Mouse (Mus musculus) gastrocnemius, postnatal 14 days (tissue): ENCODE results near the gene Tm2d3. TPM values are rescaled to one million over a fixed set of nuclear protein-coding genes. Genes with fewer than 3 reads are reported as not detected.
A peak's percentile ranks its signal among the peaks of the same experiment; 100 is the strongest.

Source experiments
- DNase-seq: peaks from one replicate; pipeline ENCODE4 v3.0.0; 2021; ENCODE audit warnings: mixed read lengths
- intact Hi-C: fragments of 180-260 bp; cut with DNase I; formaldehyde crosslinking; loops from one replicate; pipeline ENCODE4 v1.15.1; 2025; ENCODE audit warnings: low total_unique reads
- long read RNA-seq, 2 experiments: library from polyadenylated mRNA; stranded (forward); transcript quantifications; one replicate each; pipeline ENCODE4 v2.0.0; 2021
- total RNA-seq, 2 experiments: library from RNA; stranded (reverse); gene quantifications; 2 replicates each; pipeline ENCODE4 v1.2.3; 2021

Tm2d3 gene
- 10 to 100 TPM; 11.5 to 14.5 TPM for total RNA-seq
- long read RNA-seq, experiment 1, transcript Tm2d3-201 (5 exons, 908 nt): major isoform, 8 of 11 reads
- long read RNA-seq, experiment 1, partial matches to known transcripts: 0 of 11 reads
- long read RNA-seq, experiment 1, other reads (novel, unspliced or antisense): 2 of 11 reads
- long read RNA-seq, experiment 2, transcript Tm2d3-201 (5 exons, 908 nt): major isoform, 11 of 17 reads
- long read RNA-seq, experiment 2, partial matches to known transcripts: 0 of 17 reads
- long read RNA-seq, experiment 2, other reads (novel, unspliced or antisense): 3 of 17 reads

DNA sequence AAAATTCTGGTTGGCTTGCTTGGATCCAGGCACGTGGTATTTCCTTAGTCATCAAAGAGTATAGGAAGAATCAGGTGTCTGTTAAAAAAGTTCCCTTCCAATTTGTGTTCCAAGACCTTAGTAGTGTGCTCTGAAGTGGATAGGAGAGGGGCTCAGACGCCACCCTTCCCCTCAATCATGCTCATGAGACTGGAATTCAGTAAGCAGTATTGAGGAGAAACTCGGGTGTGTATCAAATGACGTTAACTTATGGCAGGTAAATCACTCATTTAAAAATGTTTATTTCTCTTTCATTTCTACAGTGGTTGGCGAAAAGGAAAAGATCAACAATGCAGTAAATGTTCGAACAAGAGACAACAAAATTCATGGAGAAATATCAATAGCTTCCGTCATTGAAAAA is at the start of gene Tm2d3:
Gene Tm2d3 (plus strand): TSS at position 301 of the 400 bp plus-strand sequence.
- no peak for DNase-seq
- intact Hi-C loops: no loop called here

DNA sequence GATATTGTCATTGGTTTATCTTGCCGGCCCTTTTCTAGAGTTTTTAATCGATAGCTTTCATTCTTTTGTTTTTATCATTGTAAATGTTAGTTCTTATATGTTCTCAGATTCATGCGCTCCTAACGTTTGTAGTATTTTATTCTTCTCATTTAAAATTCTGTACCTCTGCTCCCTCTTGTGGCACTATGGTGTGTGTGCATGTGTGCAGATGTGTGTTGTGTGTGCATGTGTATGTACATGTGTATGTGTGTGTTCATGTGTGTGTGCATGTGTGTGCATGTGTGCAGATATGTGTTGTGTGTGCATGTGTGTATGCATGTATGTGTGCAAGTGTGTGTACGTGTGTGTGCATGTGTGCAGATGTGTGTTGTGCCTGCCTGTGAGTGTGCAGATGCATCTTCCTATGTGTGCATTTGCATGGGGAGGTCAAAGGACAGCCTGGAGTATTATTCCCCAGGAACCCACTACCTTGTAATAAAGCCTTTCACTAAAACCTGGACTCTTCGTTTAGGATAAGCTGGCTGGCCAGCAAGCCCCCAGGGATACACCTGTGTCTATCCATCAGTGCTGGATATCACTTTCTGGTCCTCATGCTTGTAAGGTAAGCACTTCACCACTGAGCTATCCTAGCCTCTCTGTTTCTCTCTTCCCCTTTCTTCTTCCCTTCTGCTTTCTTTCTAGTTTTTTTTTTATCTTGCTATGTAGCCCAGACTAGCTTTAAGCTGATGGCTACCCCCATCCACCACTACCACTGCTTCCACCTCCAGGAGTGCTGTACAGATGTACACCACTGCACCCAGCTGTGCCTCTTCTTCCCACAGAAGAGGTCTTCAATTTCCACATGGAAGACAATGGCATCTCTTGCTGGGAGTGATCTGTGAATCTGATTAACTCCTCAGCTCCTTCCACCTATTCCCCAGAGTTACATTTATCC is 48.3 kb upstream of the Tm2d3 start:
- intact Hi-C loops: loop anchor here (10.0 kb wide), 1 partner anchor 328 kb away; no protein-coding TSS in a partner anchor
- DNase-seq: no peak

DNA sequence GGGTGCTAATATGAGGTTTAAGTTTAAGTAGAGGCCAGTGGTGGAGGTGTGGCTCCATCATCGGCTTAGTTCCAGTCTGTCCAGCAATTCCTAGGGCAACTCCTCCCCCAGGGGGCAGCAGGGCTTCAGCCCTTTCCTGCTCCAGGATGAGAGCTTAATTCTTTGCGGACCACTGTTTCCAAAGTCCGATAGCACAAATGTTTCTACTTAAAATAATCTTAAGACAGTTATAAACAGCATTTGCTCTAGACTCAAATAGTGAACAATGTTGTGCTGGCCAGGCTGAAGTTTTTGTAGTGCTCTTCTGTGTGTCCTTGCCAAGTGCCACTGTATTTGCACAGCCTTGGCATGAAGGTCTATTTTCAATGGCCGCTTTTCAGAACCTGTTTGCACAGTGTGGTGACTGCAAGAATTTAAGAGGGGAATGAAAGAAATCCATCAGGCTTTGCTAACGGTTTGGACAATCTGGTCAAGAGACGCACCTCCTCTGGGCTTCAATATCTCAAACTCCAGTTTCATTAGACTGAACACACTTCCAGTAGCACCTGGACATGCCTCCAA is 47.0 kb upstream of the Tm2d3 start:
- intact Hi-C loops: loop anchor here (10.0 kb wide), 1 partner anchor 329 kb away; no protein-coding TSS in a partner anchor
- no peak for DNase-seq

GRCm38 (mm10) chr7:65644643-65645351 is 46.2 kb upstream of the Tm2d3 start, which contains the start of gene Tarsl2:
Gene Tarsl2, plus strand, starts transcription at chr7:65644898.
- intact Hi-C loops: loop anchor here (10.0 kb wide), 1 partner anchor 330 kb away; no protein-coding TSS in a partner anchor
- DNase-seq: peak; percentile 94

GRCm38 (mm10) chr7:65645996-65646395 is 45.0 kb upstream of the Tm2d3 start:
- intact Hi-C loops: loop anchor here (10.0 kb wide), 1 partner anchor 331 kb away; no protein-coding TSS in a partner anchor
- no peak for DNase-seq

- no peak for DNase-seq
These were observed 40.3 kb upstream of the Tm2d3 start for GRCm38 (mm10) chr7:65650662-65651061.

DNA sequence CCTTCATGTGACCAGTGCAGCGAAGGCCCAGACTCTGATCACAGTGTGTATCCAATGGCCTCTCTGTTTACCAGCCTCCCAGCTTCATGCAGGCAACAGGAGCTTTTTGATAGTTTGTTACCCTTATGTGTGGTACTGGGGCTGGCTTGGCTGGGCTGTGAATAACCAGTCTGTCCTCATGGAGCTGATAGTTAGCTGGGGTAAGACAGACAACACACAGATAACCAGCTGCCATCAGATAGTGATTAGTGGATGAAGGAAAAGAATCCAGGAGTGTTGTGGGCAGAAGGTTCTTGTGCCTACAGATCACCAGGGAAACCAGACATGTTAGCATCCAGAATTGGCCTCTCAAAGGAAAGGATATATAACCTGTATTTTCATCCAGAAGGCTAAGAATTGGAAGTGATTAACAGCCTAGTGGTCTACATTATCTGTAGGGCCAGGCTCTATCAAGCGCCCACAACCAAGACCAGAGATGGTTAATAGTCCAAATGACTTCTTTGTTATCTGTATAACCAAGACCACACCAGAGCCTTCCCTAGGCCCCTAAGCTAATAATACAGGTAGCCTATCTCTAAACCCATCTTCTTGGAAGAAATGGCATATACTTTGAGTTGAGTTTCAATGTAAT is 33.4 kb upstream of the Tm2d3 start:
- no peak for DNase-seq
- intact Hi-C loops: no loop called here

More at GRCm38 (mm10) chr7:65650662-65651061, 40.3 kb upstream of the Tm2d3 start:
- intact Hi-C loops: no loop called here

- intact Hi-C loops: no loop called here
- no peak for DNase-seq
These were observed 27.7 kb upstream of the Tm2d3 start for GRCm38 (mm10) chr7:65663225-65663790.

- intact Hi-C loops: no loop called here
- no peak for DNase-seq
These were observed 27.1 kb upstream of the Tm2d3 start for GRCm38 (mm10) chr7:65663886-65664285.

GRCm38 (mm10) chr7:65667491-65667890 is 23.5 kb upstream of the Tm2d3 start:
- intact Hi-C loops: no loop called here
- DNase-seq: no peak

DNA sequence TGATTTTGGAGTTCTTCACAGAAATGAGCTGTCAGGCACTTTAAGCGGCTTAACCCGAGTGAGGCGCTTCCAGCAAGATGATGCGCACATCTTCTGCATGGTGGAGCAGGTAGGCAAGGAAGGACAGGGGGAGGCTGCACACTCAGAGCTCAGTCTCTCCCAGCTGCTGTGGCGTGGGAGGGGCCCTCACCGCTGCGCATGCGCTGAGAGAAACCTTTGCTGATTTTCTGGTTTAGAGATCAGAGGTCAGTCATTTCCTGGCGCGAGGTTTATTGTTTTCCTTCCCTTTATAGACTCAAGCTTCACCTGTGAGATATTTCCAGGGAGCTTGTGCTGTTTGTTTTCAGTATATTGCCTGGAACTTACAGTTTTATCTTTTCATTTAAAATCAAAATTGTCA is 12.9 kb upstream of the Tm2d3 start:
- intact Hi-C loops: no loop called here

DNA sequence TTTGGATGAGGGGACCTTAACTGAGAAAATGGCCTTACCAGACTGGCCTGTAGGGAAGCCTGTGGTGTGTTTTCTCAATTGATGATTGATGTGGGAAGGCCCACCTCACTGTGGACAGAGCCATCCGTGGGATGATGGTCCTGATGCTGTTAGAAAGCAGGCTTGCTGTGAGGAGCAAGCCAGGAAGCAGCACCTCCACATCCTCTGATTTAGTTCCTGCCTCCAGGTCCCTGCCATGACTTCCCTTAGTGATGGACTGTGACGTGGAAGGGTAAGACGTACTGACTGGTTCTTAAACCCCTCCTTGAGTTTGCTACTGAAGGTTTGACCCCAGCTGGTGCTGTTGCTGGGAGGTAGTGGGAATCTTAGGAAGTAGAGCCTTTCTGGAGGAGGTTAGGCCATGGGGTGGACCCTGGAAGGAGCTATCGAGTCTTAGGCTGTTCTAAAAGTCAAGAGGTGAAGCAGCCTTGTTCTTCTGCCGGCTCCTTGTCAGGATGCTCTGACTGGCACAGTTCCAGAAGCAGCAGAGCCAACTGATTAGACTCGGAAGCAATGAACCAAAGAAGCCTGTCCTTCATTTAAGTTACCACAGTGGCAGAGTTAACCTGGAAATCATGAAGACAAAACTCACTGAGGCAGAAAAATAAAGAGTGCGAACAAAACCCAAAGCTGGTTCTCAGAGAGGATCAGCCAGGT is 11.9 kb upstream of the Tm2d3 start:
- DNase-seq: no peak
- intact Hi-C loops: no loop called here

More for the DNA sequence above, 12.9 kb upstream of the Tm2d3 start:
- no peak for DNase-seq

DNA sequence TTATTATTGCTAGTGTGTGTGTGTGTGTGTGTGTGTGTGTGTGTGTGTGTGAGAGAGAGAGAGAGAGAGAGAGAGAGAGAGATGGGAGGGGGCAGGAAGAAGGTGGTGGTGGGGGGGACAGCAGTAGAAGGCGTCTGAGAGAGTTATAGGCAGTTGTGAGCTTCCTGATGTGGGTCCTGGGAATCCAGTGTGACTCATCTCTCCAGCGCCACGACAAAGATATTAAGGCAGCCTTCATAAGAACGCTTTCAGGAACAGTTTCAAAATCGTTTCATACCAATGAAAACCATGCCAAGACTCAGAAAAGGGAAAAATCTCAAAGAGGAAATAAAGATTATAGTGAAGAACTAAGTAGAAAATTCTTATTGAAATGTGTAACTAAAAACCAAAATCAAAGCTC is 9.8 kb upstream of the Tm2d3 start:
- intact Hi-C loops: no loop called here
- DNase-seq: no peak

- intact Hi-C loops: no loop called here
- no peak for DNase-seq
These were observed 6.6 kb upstream of the Tm2d3 start for GRCm38 (mm10) chr7:65684256-65684835.

GRCm38 (mm10) chr7:65686664-65687063 is 4.3 kb upstream of the Tm2d3 start:
- intact Hi-C loops: loop anchor here (5.0 kb wide), 1 partner anchor 1951 kb away; no protein-coding TSS in a partner anchor
- DNase-seq: no peak

GRCm38 (mm10) chr7:65691929-65692605 is 1.1 kb downstream of the Tm2d3 start:
- intact Hi-C loops: no loop called here
- no peak for DNase-seq

DNA sequence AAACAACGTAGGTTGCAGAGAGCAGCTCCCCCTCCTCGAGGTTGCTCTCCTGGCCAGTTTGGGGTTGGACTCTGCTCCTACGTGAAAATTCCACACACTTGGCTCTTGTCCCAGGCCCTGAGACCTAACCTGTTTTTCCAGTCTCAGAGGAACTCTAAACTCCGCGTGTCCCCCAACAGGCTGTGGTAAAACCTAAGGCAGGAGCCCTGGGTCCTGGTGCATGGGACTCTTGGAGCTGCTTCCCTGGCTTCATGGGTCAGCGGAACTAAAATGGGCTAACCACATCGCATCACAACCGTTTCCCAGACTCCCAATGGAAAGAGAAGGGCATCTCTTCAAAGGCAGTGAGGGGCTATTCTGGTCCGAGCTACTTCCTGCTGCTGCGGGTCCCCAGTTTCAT is 1.9 kb downstream of the Tm2d3 start:
- DNase-seq: no peak
- intact Hi-C loops: no loop called here
